Mouse (Mus musculus) liver, embryonic 11.5 days (tissue): Measurements from ENCODE around the gene Itga5. TPM values are rescaled to one million over a fixed set of nuclear protein-coding genes. Genes with fewer than 3 reads are reported as not detected.

Experiments
- ATAC-seq: fragments of 200-750 bp; cut with Nextera tagmentation; replicated peaks from 2 replicates; pipeline ENCODE4 v1.8.0; 2017; ENCODE audit warnings: moderate number of reproducible peaks, mild to moderate bottlenecking, moderate TSS enrichment, moderate library complexity; ENCODE audit not compliant: low FRiP score
- DNase-seq: peaks from one replicate; pipeline ENCODE4 v3.0.0-alpha.2; 2017; ENCODE audit warnings: low spot score
- H3K27ac ChIP-seq: fragments of 300-500 bp; sonication (generic); 2 replicates; pipeline ENCODE4 v1.5.1; 2014; ENCODE audit warnings: mild to moderate bottlenecking, low read depth, low read length, control low read depth
- H3K27me3 ChIP-seq: fragments of 300-500 bp; sonication (generic); replicated peaks from 2 replicates; pipeline ENCODE4 v1.6.1; 2014; ENCODE audit warnings: low read length, mixed read lengths; ENCODE audit not compliant: control insufficient read depth, insufficient read depth
- H3K36me3 ChIP-seq: fragments of 300-500 bp; sonication (generic); 2 replicates; pipeline ENCODE4 v1.6.1; 2014; ENCODE audit warnings: mild to moderate bottlenecking, low read length, moderate library complexity, mixed read lengths; ENCODE audit not compliant: control insufficient read depth, insufficient read depth
- H3K4me1 ChIP-seq: fragments of 300-500 bp; sonication (generic); replicated peaks from 2 replicates; pipeline ENCODE4 v1.6.1; 2014; ENCODE audit warnings: low read length, mixed read lengths; ENCODE audit not compliant: control insufficient read depth, insufficient read depth
- H3K4me2 ChIP-seq: fragments of 300-500 bp; sonication (generic); 2 replicates; pipeline ENCODE4 v1.6.1; 2014; ENCODE audit warnings: mild to moderate bottlenecking, control low read depth, moderate library complexity
- H3K4me3 ChIP-seq: fragments of 300-500 bp; sonication (generic); 2 replicates; pipeline ENCODE4 v1.5.1; 2014; ENCODE audit warnings: low read depth, low read length, control low read depth
- H3K9ac ChIP-seq: fragments of 300-500 bp; sonication (generic); 2 replicates; pipeline ENCODE4 v1.6.1; 2014; ENCODE audit warnings: low read depth, low read length, control low read depth
- H3K9me3 ChIP-seq: fragments of 300-500 bp; sonication (generic); 2 replicates; pipeline ENCODE4 v1.6.1; 2016; ENCODE audit warnings: low read length, inconsistent platforms, mixed read lengths; ENCODE audit not compliant: control insufficient read depth
- WGBS: fragments of 180-500 bp; shearing (Covaris S2); extraction: QIAGEN DNeasy Blood & Tissue Kit; methylation state at CpG from one replicate; pipeline ENCODE4 v1.1.7; 2014; 5-methylcytosine and 5-hydroxymethylcytosine counted together
- polyA plus RNA-seq: library from polyadenylated mRNA; unstranded; fragments of >200 nt; fragmentation: Nextera tagmentation; extraction: Ambion mirVana; gene quantifications from 2 replicates; pipeline ENCODE4 v1.2.1, GENCODE M21; 2014

Gene Itga5
- polyA plus RNA-seq, 1 experiment from 2014 or later = 35.7 TPM

GRCm38 (mm10) chr15:103359869-103360602, 6.5 kb downstream of the Itga5 start:
- no peak overlapping the region for H3K4me3 ChIP-seq
- WGBS = 86% methylated on average over 5 of the region's 5 CpGs
- peaks cover 50% of the 10 kb centered on the region for H3K4me1 ChIP-seq
- no peak overlapping the region for H3K9ac ChIP-seq
- H3K36me3 ChIP-seq = peaks cover 14% of the 10 kb centered on the region
- H3K9me3 ChIP-seq = no peaks in the 10 kb centered on the region
- ATAC-seq (no peak), DNase-seq (no peak)
- H3K27ac ChIP-seq = no peak overlapping the region
- H3K27me3 ChIP-seq = no peaks in the 10 kb centered on the region
- H3K4me2 ChIP-seq = no peak overlapping the region

GRCm38 (mm10) chr15:103359122-103359510, 7.4 kb downstream of the Itga5 start:
- H3K9me3 ChIP-seq = no peaks in the 10 kb centered on the region
- peaks cover 17% of the 10 kb centered on the region for H3K36me3 ChIP-seq
- H3K9ac ChIP-seq = no peak overlapping the region
- peaks cover 40% of the 10 kb centered on the region for H3K4me1 ChIP-seq
- ATAC-seq (no peak; the same call in 1 of the 2 replicates), DNase-seq (no peak)
- H3K4me3 ChIP-seq = no peak overlapping the region
- WGBS = 23% methylated on average over 1 of the region's 1 CpGs
- H3K27ac ChIP-seq = peak overlapping the region; percentile 41; the same call in 1 of the 2 replicates
- no peak overlapping the region for H3K4me2 ChIP-seq
- H3K27me3 ChIP-seq = no peaks in the 10 kb centered on the region

- peak overlapping the region; percentile 41; the same call in 1 of the 2 replicates for H3K27ac ChIP-seq
- ATAC-seq (peak; percentile 21), DNase-seq (no peak)
- H3K36me3 ChIP-seq = peaks cover 21% of the 10 kb centered on the region
- H3K9me3 ChIP-seq = no peaks in the 10 kb centered on the region
- WGBS = 23% methylated on average over 4 of the region's 4 CpGs
- H3K4me3 ChIP-seq = no peak overlapping the region
- H3K4me2 ChIP-seq = no peak overlapping the region
- H3K9ac ChIP-seq = 0 out of 2 replicates have a peak overlapping the region, but pooled peaks have one; percentile 11
- peaks cover 35% of the 10 kb centered on the region for H3K4me1 ChIP-seq
- H3K27me3 ChIP-seq = no peaks in the 10 kb centered on the region
Measured at GRCm38 (mm10) chr15:103358278-103359121, 8.1 kb downstream of the Itga5 start.

- DNase-seq (no peak), ATAC-seq (no peak)
- Histone ChIP-seq H3K4me3 (no peak overlapping the region), H3K9me3 (no peaks in the 10 kb centered on the region), H3K36me3 (peaks cover 24% of the 10 kb centered on the region), H3K27me3 (no peaks in the 10 kb centered on the region), H3K4me2 (no peak overlapping the region), H3K4me1 (peaks cover 30% of the 10 kb centered on the region), H3K27ac (no peak overlapping the region), H3K9ac (no peak overlapping the region)
- WGBS = 74% methylated on average over 4 of the region's 4 CpGs
Measured at GRCm38 (mm10) chr15:103357817-103358216, 8.7 kb downstream of the Itga5 start.

- Histone ChIP-seq H3K9ac (no peak overlapping the region), H3K27ac (no peak overlapping the region), H3K36me3 (peaks cover 33% of the 10 kb centered on the region), H3K27me3 (no peaks in the 10 kb centered on the region), H3K4me1 (peaks cover 19% of the 10 kb centered on the region), H3K4me2 (no peak overlapping the region), H3K9me3 (no peaks in the 10 kb centered on the region), H3K4me3 (no peak overlapping the region)
- ATAC-seq (no peak), DNase-seq (no peak)
- 76% methylated on average over 4 of the region's 4 CpGs for WGBS
Measured at GRCm38 (mm10) chr15:103356130-103356529, 10.4 kb downstream of the Itga5 start.

- peaks cover 18% of the 10 kb centered on the region for H3K4me1 ChIP-seq
- no peaks in the 10 kb centered on the region for H3K9me3 ChIP-seq
- 90% methylated on average over 4 of the region's 4 CpGs for WGBS
- peaks cover 39% of the 10 kb centered on the region for H3K36me3 ChIP-seq
- DNase-seq (no peak), ATAC-seq (no peak)
- no peak overlapping the region for H3K4me2 ChIP-seq
- H3K4me3 ChIP-seq = no peak overlapping the region
- H3K27me3 ChIP-seq = no peaks in the 10 kb centered on the region
- no peak overlapping the region for H3K9ac ChIP-seq
- no peak overlapping the region for H3K27ac ChIP-seq
Measured at GRCm38 (mm10) chr15:103355420-103355819, 11.1 kb downstream of the Itga5 start.

GRCm38 (mm10) chr15:103354690-103355089, 11.9 kb downstream of the Itga5 start:
- ATAC-seq (no peak), DNase-seq (no peak)
- Histone ChIP-seq H3K9me3 (no peaks in the 10 kb centered on the region), H3K27ac (no peak overlapping the region), H3K9ac (no peak overlapping the region), H3K4me2 (no peak overlapping the region), H3K36me3 (peaks cover 46% of the 10 kb centered on the region), H3K27me3 (no peaks in the 10 kb centered on the region), H3K4me3 (no peak overlapping the region), H3K4me1 (peaks cover 18% of the 10 kb centered on the region)
- WGBS = 93% methylated on average over 2 of the region's 2 CpGs

GRCm38 (mm10) chr15:103353511-103354256, 12.9 kb downstream of the Itga5 start:
- Histone ChIP-seq H3K9me3 (no peaks in the 10 kb centered on the region), H3K4me3 (no peak overlapping the region), H3K9ac (no peak overlapping the region), H3K27ac (no peak overlapping the region), H3K4me2 (no peak overlapping the region), H3K36me3 (peaks cover 56% of the 10 kb centered on the region), H3K4me1 (peaks cover 10% of the 10 kb centered on the region), H3K27me3 (no peaks in the 10 kb centered on the region)
- WGBS = 94% methylated on average over 11 of the region's 11 CpGs
- ATAC-seq (no peak), DNase-seq (no peak)
